Mouse (Mus musculus) ES-E14 (cell line): ENCODE measurements around the gene Spats2. TPM values are rescaled to one million over a fixed set of nuclear protein-coding genes. Genes with fewer than 3 reads are reported as not detected.
A peak's percentile ranks its signal among the peaks of the same experiment; 100 is the strongest.

Source experiments
- DNase-seq: peaks from one replicate; pipeline ENCODE4 v3.0.0-alpha.2; 2013; ENCODE audit warnings: low read depth, low spot score
- H3K27ac ChIP-seq: 2 replicates; pipeline ENCODE4 v1.5.1; 2012; ENCODE audit warnings: low read depth, mild to moderate bottlenecking, low read length, moderate library complexity, mixed read lengths; ENCODE audit not compliant: poor library complexity, insufficient read depth, severe bottlenecking
- H3K36me3 ChIP-seq: 2 replicates; pipeline ENCODE4 v1.6.1; 2012; ENCODE audit warnings: mild to moderate bottlenecking, low read length, moderate library complexity, mixed read lengths; ENCODE audit not compliant: control insufficient read depth, poor library complexity, insufficient read depth, severe bottlenecking
- H3K4me1 ChIP-seq, 2 experiments: fragments of 150-350 bp in 1 of 2; sonication (generic) in 1 of 2; 2 replicates each; pipeline ENCODE4 v1.6.1; 2012; ENCODE audit warnings: low read length in 2 of 2, mild to moderate bottlenecking in 1 of 2, mixed read lengths in 1 of 2; ENCODE audit not compliant: control insufficient read depth in 2 of 2, insufficient read depth in 2 of 2, poor library complexity in 1 of 2
- H3K4me3 ChIP-seq, 2 experiments: fragments of 150-350 bp in 1 of 2; sonication (generic) in 1 of 2; 2 replicates each; pipeline ENCODE4 v1.5.1; 2012; ENCODE audit warnings: low read length in 2 of 2, low read depth in 1 of 2, mild to moderate bottlenecking in 1 of 2, mixed read lengths in 1 of 2; ENCODE audit not compliant: insufficient read depth in 1 of 2, poor library complexity in 1 of 2, severe bottlenecking in 1 of 2
- H3K9ac ChIP-seq: 2 replicates; pipeline ENCODE4 v1.6.1; 2012; ENCODE audit warnings: low read depth, mild to moderate bottlenecking, low read length, mixed read lengths; ENCODE audit not compliant: poor library complexity, insufficient read depth, severe bottlenecking
- H3K9me3 ChIP-seq: fragments of 150-350 bp; sonication (generic); 2 replicates; pipeline ENCODE4 v1.6.1; 2012; ENCODE audit warnings: low read depth, mild to moderate bottlenecking, low read length; ENCODE audit not compliant: control insufficient read depth, insufficient read depth
- CHD2 ChIP-seq: IDR thresholded peaks from 2 replicates; pipeline ENCODE4 v1.6.1; 2014; ENCODE audit warnings: mild to moderate bottlenecking, low read depth, low read length, inconsistent platforms
- HCFC1 ChIP-seq: IDR thresholded peaks from 2 replicates; pipeline ENCODE4 v1.6.1; 2012; ENCODE audit warnings: low read length, inconsistent platforms, borderline replicate concordance; ENCODE audit not compliant: insufficient read depth
- MAFK ChIP-seq: IDR thresholded peaks from 2 replicates; pipeline ENCODE4 v1.6.1; 2014; ENCODE audit warnings: mild to moderate bottlenecking, low read depth, low read length, inconsistent platforms; ENCODE audit not compliant: insufficient read depth
- ZC3H11A ChIP-seq: IDR thresholded peaks from 2 replicates; pipeline ENCODE4 v1.6.1; 2012; ENCODE audit warnings: low read depth, mild to moderate bottlenecking, inconsistent platforms, low read length, borderline replicate concordance
- ZNF384 ChIP-seq: IDR thresholded peaks from 2 replicates; pipeline ENCODE4 v1.6.1; 2012; ENCODE audit warnings: low read depth, low read length, inconsistent platforms
- in situ Hi-C, 2 experiments: fragments of 600-800 bp; cut with MboI; formaldehyde crosslinking; loops; one replicate each; pipeline ENCODE4 v1.15.1; 2025; ENCODE audit warnings: low sequenced_read_pairs in 2 of 2, inconsistent platforms in 1 of 2; ENCODE audit not compliant: unreplicated experiment in 2 of 2
- total RNA-seq: library from RNA; depleted of rRNA; stranded (reverse); fragments of 300-350 nt; gene quantifications from 2 replicates; pipeline ENCODE4 v1.2.3, GENCODE M21; 2012

Gene Spats2
- total RNA-seq, 1 experiment: 21.7 TPM

- peaks cover 14 to 26% of the 10 kb centered on the region in 2 experiments; a peak in 3 of 4 replicates for H3K4me1 ChIP-seq
- no peak for DNase-seq
- H3K4me3 ChIP-seq: peak overlapping the region; percentile 64 to 69
- TF ChIP-seq MAFK (no peak), HCFC1 (no peak), ZNF384 (no peak), CHD2 (no peak), ZC3H11A (no peak)
- no peak overlapping the region for H3K27ac ChIP-seq
- no peaks in the 10 kb centered on the region for H3K36me3 ChIP-seq
- in situ Hi-C loops: no loop called here
- H3K9ac ChIP-seq: no peak overlapping the region
- H3K9me3 ChIP-seq: no peaks in the 10 kb centered on the region
These were observed 97.3 kb downstream of the Spats2 start for GRCm38 (mm10) chr15:99222794-99223584.

GRCm38 (mm10) chr15:99223585-99224207 lies 98.0 kb downstream of the Spats2 start:
- no peak overlapping the region for H3K27ac ChIP-seq
- H3K36me3 ChIP-seq: no peaks in the 10 kb centered on the region
- H3K9ac ChIP-seq: peak overlapping the region; percentile 27
- TF ChIP-seq ZNF384 (no peak), CHD2 (no peak), MAFK (no peak), ZC3H11A (no peak), HCFC1 (no peak)
- peaks cover 15 to 26% of the 10 kb centered on the region in 2 experiments; a peak in 3 of 4 replicates for H3K4me1 ChIP-seq
- DNase-seq: no peak
- in situ Hi-C loops: no loop called here
- H3K4me3 ChIP-seq: peak overlapping the region; percentile 64 to 69
- H3K9me3 ChIP-seq: no peaks in the 10 kb centered on the region

GRCm38 (mm10) chr15:99224208-99224911 lies 98.6 kb downstream of the Spats2 start, which contains the start of gene Kcnh3:
Gene Kcnh3, plus strand, starts transcription at chr15:99224861.
- Histone ChIP-seq H3K27ac (no peak within 1 kb of the TSS), H3K4me3 (peak within 1 kb of the TSS; percentile 64 to 69), H3K36me3 (no peaks in the 10 kb centered on the region), H3K9me3 (no peaks in the 10 kb centered on the region), H3K4me1 (peaks cover 15 to 30% of the 10 kb centered on the region in 2 experiments; a peak in 3 of 4 replicates), H3K9ac (peak within 1 kb of the TSS; percentile 27)
- DNase-seq: no peak
- in situ Hi-C loops: no loop called here
- no peak for TF ChIP-seq ZNF384
- no peak for TF ChIP-seq CHD2
- no peak for TF ChIP-seq HCFC1
- no peak for TF ChIP-seq ZC3H11A
- no peak for TF ChIP-seq MAFK

- in situ Hi-C loops: no loop called here
- Histone ChIP-seq H3K9ac (no peak overlapping the region; the same call in 1 of the 2 replicates), H3K4me1 (peaks cover 15 to 27% of the 10 kb centered on the region in 2 experiments; a peak in 3 of 4 replicates), H3K27ac (no peak overlapping the region), H3K4me3 (peak overlapping the region; percentile 64 to 69), H3K9me3 (no peaks in the 10 kb centered on the region), H3K36me3 (no peaks in the 10 kb centered on the region)
- TF ChIP-seq MAFK (peak; percentile 79), CHD2 (no peak)
- no peak for DNase-seq
These were observed 99.5 kb downstream of the Spats2 start for GRCm38 (mm10) chr15:99225081-99225810.
